Mouse (Mus musculus): ENCODE results near the gene Sys1.

- no peak for TF ChIP-seq GATA1 (IDR thresholded peaks at IDR 0.05; ENCODE audit: low read length)
- TF ChIP-seq TAL1 (IDR thresholded peaks at IDR 0.05; ENCODE audit: low read length): no peak
Measured at GRCm38 (mm10) chr2:164515897-164516296, 59.1 kb downstream of the Sys1 start.
